Mouse (Mus musculus) liver, embryonic 15.5 days (tissue): Measurements from ENCODE around the gene Usp51. TPM values are rescaled to one million over a fixed set of nuclear protein-coding genes. Genes with fewer than 3 reads are reported as not detected.
A peak's percentile ranks its signal among the peaks of the same experiment; 100 is the strongest.
"Not testable (repeated sequence)": the region's sequence is repeated elsewhere in the genome, so short reads cannot be mapped to it uniquely, and the experiment has no call there.

Experiments
- ATAC-seq: fragments of 200-750 bp; cut with Nextera tagmentation; 2 replicates; pipeline ENCODE4 v1.8.0; 2017; ENCODE audit warnings: moderate number of reproducible peaks, mild to moderate bottlenecking, moderate library complexity; ENCODE audit not compliant: insufficient read depth
- H3K27ac ChIP-seq: fragments of 300-500 bp; sonication (generic); replicated peaks from 2 replicates; pipeline ENCODE4 v1.5.1; 2015; ENCODE audit warnings: mild to moderate bottlenecking, inconsistent platforms
- H3K27me3 ChIP-seq: fragments of 300-500 bp; sonication (generic); 2 replicates; pipeline ENCODE4 v1.6.1; 2015; ENCODE audit warnings: mild to moderate bottlenecking, inconsistent platforms
- H3K36me3 ChIP-seq: fragments of 300-500 bp; sonication (generic); replicated peaks from 2 replicates; pipeline ENCODE4 v1.6.1; 2015; ENCODE audit warnings: moderate library complexity, mild to moderate bottlenecking, inconsistent platforms
- H3K4me1 ChIP-seq: fragments of 300-500 bp; sonication (generic); replicated peaks from 2 replicates; pipeline ENCODE4 v1.6.1; 2015; ENCODE audit warnings: inconsistent platforms
- H3K4me2 ChIP-seq: fragments of 300-500 bp; sonication (generic); 2 replicates; pipeline ENCODE4 v1.6.1; 2015; ENCODE audit warnings: moderate library complexity, mild to moderate bottlenecking, inconsistent platforms
- H3K4me3 ChIP-seq: fragments of 300-500 bp; sonication (generic); replicated peaks from 2 replicates; pipeline ENCODE4 v1.5.1; 2015; ENCODE audit warnings: mild to moderate bottlenecking, inconsistent platforms
- H3K9ac ChIP-seq: fragments of 300-500 bp; sonication (generic); 2 replicates; pipeline ENCODE4 v1.6.1; 2015; ENCODE audit warnings: moderate library complexity, mild to moderate bottlenecking, inconsistent platforms
- H3K9me3 ChIP-seq: fragments of 300-500 bp; sonication (generic); replicated peaks from 2 replicates; pipeline ENCODE4 v1.6.1; 2016; ENCODE audit warnings: inconsistent platforms
- WGBS: fragments of 180-500 bp; shearing (Covaris S2); methylation state at CpG from one replicate; pipeline ENCODE4 v1.1.7; 2015; ENCODE audit warnings: mixed read lengths; ENCODE audit not compliant: insufficient replicate concordance; 5-methylcytosine and 5-hydroxymethylcytosine counted together
- polyA plus RNA-seq: library from polyadenylated mRNA; unstranded; fragments of >200 nt; fragmentation: Nextera tagmentation; extraction: Ambion mirVana; gene quantifications from 2 replicates; pipeline ENCODE4 v1.2.1, GENCODE M21; 2015

Gene Usp51
- polyA plus RNA-seq = 0.22 and 0.30 TPM in 2 replicates

DNA sequence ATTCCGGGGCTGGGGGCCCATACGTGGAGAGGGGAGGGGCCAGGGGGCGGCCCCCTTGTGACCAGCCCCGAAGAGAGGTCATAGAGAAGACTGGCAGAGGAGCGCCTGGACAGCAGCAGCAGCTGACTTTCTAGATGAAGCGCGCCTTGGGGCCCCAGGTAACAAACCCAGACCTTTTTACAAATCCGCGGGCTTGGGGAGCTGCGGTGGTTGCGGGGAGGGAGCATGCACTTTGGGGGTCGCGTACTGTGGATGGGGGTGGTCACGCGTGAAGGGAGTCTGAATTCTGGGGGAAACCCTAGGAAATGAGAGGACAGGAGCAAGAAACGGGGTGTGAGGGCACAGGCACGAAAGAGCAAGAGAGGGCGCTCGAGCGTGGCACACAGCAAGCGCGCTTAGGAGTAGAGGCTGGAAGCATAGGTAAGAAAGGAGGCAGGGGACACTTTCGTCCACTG lies at the start of gene Usp51:
Gene Usp51 (plus strand): TSS at position 83 of the 455 bp plus-strand sequence.
- H3K27me3 ChIP-seq = peaks cover 8% of the 10 kb centered on the region; the same call in 1 of the 2 replicates
- H3K27ac ChIP-seq = no peak within 1 kb of the TSS; the same call in 1 of the 2 replicates
- peak; percentile 53 for ATAC-seq
- H3K4me2 ChIP-seq = peak within 1 kb of the TSS; percentile 77
- peak within 1 kb of the TSS; percentile 60 for H3K4me3 ChIP-seq
- 17% methylated on average over 23 of the region's 23 CpGs for WGBS
- no peaks in the 10 kb centered on the region for H3K9me3 ChIP-seq
- H3K36me3 ChIP-seq = no peaks in the 10 kb centered on the region
- peak within 1 kb of the TSS; percentile 35; the same call in 1 of the 2 replicates for H3K9ac ChIP-seq
- H3K4me1 ChIP-seq = no peaks in the 10 kb centered on the region

GRCm38 (mm10) chrX:152969606-152970005 lies 36.7 kb upstream of the Usp51 start:
- H3K4me3 ChIP-seq = no peak overlapping the region
- no peaks in the 10 kb centered on the region for H3K9me3 ChIP-seq
- no peaks in the 10 kb centered on the region for H3K4me1 ChIP-seq
- H3K36me3 ChIP-seq = no peaks in the 10 kb centered on the region
- ATAC-seq = no peak
- no peak overlapping the region for H3K4me2 ChIP-seq
- H3K27ac ChIP-seq = no peak overlapping the region
- no peak overlapping the region for H3K9ac ChIP-seq
- WGBS = 63% methylated on average over 6 of the region's 6 CpGs
- H3K27me3 ChIP-seq = no peaks in the 10 kb centered on the region

- ATAC-seq, H3K9me3 ChIP-seq, H3K27ac ChIP-seq, H3K9ac ChIP-seq, H3K27me3 ChIP-seq, H3K4me1 ChIP-seq, H3K4me2 ChIP-seq, H3K36me3 ChIP-seq, H3K4me3 ChIP-seq: not testable (repeated sequence)
- 31% methylated on average over 5 of the region's 19 CpGs for WGBS
These were observed 32.6 kb upstream of the Usp51 start for GRCm38 (mm10) chrX:152973476-152974203.

- no peak overlapping the region for H3K4me3 ChIP-seq
- no peak for ATAC-seq
- no peak overlapping the region for H3K4me2 ChIP-seq
- no peak overlapping the region for H3K27ac ChIP-seq
- no peak overlapping the region for H3K9ac ChIP-seq
- H3K27me3 ChIP-seq = peaks cover 4% of the 10 kb centered on the region; the same call in 1 of the 2 replicates
- H3K9me3 ChIP-seq = no peaks in the 10 kb centered on the region
- H3K4me1 ChIP-seq = no peaks in the 10 kb centered on the region
- no peaks in the 10 kb centered on the region for H3K36me3 ChIP-seq
- 19% methylated on average over 8 of the region's 10 CpGs for WGBS
These were observed 32.0 kb upstream of the Usp51 start for GRCm38 (mm10) chrX:152974204-152974661.

DNA sequence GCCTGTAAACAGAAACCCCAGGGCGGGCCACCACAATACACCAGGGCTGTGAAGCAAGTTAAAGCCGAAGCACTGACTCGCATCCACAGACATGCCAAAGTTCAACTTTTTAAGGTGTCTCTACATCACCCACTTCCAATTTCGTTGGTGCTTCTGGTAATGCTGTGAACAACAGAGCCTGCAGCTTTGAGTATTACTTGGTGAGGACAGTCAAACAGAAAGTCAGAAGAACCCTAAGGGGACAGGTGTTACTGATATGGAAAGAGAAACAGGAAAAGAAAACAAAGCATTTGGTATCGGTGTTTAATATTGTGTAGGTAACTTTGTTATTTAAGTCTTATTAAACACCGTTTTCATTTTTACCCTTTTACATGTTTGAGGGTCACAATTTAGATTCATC lies 29.7 kb upstream of the Usp51 start:
- Histone ChIP-seq H3K9ac (no peak overlapping the region), H3K27ac (no peak overlapping the region), H3K4me1 (no peaks in the 10 kb centered on the region), H3K36me3 (no peaks in the 10 kb centered on the region), H3K4me3 (no peak overlapping the region), H3K4me2 (no peak overlapping the region), H3K9me3 (no peaks in the 10 kb centered on the region), H3K27me3 (peaks cover 4% of the 10 kb centered on the region; the same call in 1 of the 2 replicates)
- WGBS = 77% methylated on average over 6 of the region's 6 CpGs
- ATAC-seq = no peak

DNA sequence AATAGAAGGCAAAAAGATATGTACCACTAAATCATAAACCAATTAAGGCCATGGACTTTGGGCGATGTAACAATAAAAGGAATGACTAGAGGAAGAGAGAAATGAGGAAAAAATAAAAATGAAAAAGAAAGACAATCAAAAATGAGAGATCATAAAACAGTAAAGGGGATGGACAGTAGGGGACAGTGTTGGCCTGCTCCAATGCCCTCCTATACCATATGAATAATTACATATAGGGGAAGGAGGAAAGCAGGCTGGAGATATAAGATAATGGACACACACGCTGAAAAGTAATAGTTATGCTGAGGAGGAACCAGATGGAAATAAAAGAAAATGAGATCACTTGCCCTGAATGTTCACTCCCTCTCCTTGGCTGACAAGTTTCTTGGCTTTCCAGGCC lies 21.3 kb upstream of the Usp51 start:
- no peak overlapping the region for H3K9ac ChIP-seq
- no peak overlapping the region for H3K4me2 ChIP-seq
- H3K4me3 ChIP-seq = no peak overlapping the region
- no peak overlapping the region for H3K27ac ChIP-seq
- no peak for ATAC-seq
- H3K4me1 ChIP-seq = no peaks in the 10 kb centered on the region
- 39% methylated on average over 2 of the region's 2 CpGs for WGBS
- no peaks in the 10 kb centered on the region for H3K27me3 ChIP-seq
- H3K9me3 ChIP-seq = no peaks in the 10 kb centered on the region
- no peaks in the 10 kb centered on the region for H3K36me3 ChIP-seq

DNA sequence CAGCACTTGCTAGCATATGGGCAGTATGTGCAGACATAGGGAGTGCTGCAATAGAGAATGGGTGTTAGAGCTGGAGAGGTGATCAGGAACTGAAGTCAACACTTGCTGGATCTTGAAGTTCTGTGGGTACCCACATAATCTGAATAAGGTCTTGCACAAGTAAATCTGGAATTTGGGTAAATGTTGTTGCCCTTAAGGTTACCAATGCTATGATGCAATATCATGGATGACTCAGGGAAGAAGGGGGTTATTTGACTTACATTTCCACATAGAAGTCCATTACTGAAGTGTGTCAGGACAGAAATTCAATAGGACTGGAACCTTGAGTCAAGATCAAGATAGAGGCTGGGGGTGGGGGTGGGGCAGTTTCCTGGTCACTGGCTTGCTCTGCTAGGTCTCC lies 16.4 kb upstream of the Usp51 start:
- H3K27ac ChIP-seq, ATAC-seq, H3K9ac ChIP-seq, H3K4me1 ChIP-seq, H3K36me3 ChIP-seq, H3K4me3 ChIP-seq, H3K4me2 ChIP-seq, H3K9me3 ChIP-seq, H3K27me3 ChIP-seq: not testable (repeated sequence)

DNA sequence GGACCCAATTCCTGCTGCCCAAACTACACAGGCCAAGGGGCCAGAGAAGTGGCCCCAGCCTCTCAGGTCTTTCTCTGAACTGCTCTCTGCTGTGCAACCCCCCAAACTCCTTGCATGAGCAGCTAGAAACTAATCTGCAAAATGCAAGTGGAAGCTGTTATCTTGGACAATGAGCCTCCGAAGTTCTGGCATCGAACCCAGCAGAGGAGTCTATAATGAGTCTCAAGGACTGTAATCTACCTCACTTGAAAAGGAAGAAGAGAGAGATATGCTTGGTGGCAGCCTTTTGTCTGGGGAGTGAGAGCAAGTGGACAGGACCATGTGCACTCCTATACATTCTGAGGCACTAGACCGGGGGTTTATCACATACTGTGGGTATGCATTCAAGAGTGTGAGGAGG lies 10.2 kb upstream of the Usp51 start:
- not testable (repeated sequence) for H3K4me3 ChIP-seq, H3K9me3 ChIP-seq, H3K4me1 ChIP-seq, H3K9ac ChIP-seq, H3K27ac ChIP-seq, H3K4me2 ChIP-seq, ATAC-seq, H3K27me3 ChIP-seq, H3K36me3 ChIP-seq
- WGBS = no CpG with 5 or more reads among the region's 3 CpGs

GRCm38 (mm10) chrX:153007021-153007684 lies 884 bp downstream of the Usp51 start:
- WGBS = 14% methylated on average over 54 of the region's 58 CpGs
- H3K4me2 ChIP-seq = peak overlapping the region; percentile 77
- no peaks in the 10 kb centered on the region for H3K9me3 ChIP-seq
- no peaks in the 10 kb centered on the region for H3K4me1 ChIP-seq
- peaks cover 8% of the 10 kb centered on the region; the same call in 1 of the 2 replicates for H3K27me3 ChIP-seq
- H3K36me3 ChIP-seq = no peaks in the 10 kb centered on the region
- peak overlapping the region; percentile 60 for H3K4me3 ChIP-seq
- H3K9ac ChIP-seq = peak overlapping the region; percentile 35; the same call in 1 of the 2 replicates
- ATAC-seq = peak; percentile 88
- H3K27ac ChIP-seq = no peak overlapping the region; the same call in 1 of the 2 replicates

DNA sequence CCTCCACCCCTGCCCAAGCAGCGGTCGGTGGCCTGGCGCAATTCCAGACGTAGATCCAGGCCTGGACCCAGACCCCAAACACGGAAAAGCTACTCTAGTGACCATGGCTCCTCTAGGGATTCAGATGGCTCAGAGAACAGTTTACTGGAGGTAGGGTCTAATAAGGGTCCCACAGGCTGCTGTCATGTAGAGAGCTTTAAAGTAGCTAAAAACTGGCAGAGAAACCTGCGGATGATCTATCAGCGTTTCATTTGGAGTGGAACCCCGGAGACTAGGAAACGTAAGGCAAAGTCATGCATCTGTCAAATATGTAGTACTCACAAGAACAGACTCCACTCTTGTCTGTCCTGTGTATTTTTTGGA lies 1.4 kb downstream of the Usp51 start:
- 39% methylated on average over 9 of the region's 9 CpGs for whole genome bisulfite sequencing
- Histone ChIP-seq H3K9ac (no peak overlapping the region), H3K4me3 (peak overlapping the region; percentile 60), H3K4me1 (no peaks in the 10 kb centered on the region), H3K36me3 (no peaks in the 10 kb centered on the region), H3K4me2 (peak overlapping the region; percentile 77), H3K27me3 (peaks cover 8% of the 10 kb centered on the region; the same call in 1 of the 2 replicates), H3K27ac (no peak overlapping the region), H3K9me3 (no peaks in the 10 kb centered on the region)
- no peak for ATAC-seq

- H3K27me3 ChIP-seq, H3K36me3 ChIP-seq, H3K4me1 ChIP-seq, H3K4me3 ChIP-seq, H3K4me2 ChIP-seq, H3K27ac ChIP-seq, H3K9ac ChIP-seq, ATAC-seq, H3K9me3 ChIP-seq: not testable (repeated sequence)
- no CpG with 5 or more reads among the region's 3 CpGs for WGBS
These were observed 19.0 kb downstream of the Usp51 start for GRCm38 (mm10) chrX:153025255-153025654.
